Mouse (Mus musculus) urinary bladder, postnatal 36 days (tissue): ENCODE measurements around the gene Ifitm3.
"Not testable (repeated sequence)": the region's sequence is repeated elsewhere in the genome, so short reads cannot be mapped to it uniquely, and the experiment has no call there.

Experiments
- DNase-seq, 2 experiments: peaks; one replicate each; pipeline ENCODE4 v3.0.0; 2022; ENCODE audit warnings: low spot score in 2 of 2, mixed read lengths in 1 of 2

Ifitm3 gene

DNA sequence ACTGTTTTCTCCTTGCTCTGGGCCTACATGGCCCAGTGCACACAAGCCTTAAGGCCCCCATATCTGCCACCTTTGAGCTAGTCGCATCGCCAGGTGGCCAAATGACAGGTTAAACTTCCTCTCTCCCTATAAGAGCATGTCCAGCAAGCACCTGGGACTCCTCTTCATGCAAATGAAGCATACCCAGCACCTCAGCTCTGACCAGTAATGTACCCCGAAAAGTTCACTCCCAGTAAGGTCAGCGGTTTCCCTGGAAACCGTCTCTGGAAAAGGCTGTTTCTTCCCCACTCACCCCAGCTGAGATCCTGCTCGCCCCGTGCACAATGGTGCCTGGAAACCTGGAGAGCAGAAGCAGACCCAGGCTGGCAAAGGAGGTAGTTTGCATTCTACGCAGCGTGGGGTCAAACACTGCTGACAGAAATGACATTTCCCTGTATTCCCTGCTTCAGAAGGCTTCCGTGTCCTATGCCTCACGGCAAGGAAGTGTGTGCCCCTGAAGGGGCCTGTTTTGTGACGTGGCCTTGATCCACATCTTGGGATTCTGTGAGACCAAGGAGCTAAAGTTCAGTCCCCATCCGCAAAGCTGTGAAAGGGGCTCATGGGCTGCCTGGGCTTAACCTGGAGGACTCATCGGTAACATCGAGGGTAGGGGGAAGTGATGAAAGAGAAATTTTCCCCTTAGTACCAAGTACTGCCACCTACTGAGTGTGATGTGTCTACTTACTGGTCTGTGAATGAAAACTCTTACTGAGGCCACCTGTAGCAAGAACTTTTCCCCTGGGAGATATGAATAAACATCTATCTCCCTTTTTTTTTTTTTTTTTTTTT is 9.5 kb downstream of the Ifitm3 start:
- no peak for DNase-seq

DNA sequence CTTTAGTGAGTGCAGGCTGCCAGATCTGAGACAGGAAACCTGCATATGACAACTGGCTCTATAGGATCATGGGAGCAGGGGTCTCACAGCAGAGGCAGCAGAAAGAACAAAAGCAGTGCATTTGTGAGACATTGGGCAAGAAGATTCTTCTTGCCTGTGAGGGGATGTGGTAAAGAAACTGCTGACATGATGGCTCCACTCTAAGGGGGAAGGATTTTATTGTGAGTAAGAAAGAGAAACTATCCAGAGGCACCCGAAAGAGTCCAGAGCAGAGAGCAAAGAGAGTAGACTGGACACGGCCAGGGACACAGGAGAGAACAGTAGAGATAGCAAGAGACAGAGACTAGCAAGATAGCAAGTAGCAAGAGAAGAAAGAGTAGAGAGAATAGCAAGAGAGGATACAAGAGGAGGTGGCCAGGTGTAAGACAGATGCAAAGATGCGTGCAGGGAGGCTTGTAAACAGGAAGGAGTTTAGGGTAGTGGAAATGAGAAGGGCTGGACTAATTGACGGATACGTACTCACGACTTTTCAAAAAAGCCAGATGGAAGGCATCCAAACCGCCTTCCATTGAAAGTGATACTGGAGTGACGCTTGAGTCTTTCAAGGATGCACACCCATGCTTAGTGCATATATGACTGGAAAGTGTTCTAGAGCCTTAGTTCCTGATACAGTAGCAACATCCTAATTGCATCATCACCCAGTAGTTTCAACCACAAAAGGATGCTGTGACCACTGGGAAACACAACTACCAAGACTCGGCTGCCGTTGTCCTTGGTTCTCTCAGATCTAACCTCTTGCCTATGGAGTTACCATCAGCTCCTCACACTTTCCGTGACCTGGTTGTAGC is 11.5 kb downstream of the Ifitm3 start:
- DNase-seq: no peak

DNA sequence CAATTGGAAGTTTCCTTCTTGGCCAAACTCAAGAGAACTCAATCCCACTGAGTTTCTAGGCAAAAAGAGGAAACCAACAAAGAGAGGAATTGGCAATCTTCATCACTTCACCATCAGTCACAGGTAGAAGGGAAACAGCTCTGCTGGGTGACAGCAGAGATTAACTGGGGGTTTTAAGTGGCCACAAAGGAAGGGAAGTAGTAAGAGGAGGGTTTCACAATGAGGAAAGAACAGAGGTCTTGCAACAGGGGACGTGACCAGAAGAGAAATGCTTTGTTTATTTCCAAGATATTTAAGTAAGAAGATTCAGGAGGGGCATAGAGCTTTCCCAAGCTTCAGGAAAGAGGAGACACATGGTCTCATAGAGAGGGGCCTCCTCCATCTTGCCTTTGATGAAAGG is 12.8 kb downstream of the Ifitm3 start:
- DNase-seq: no peak

DNA sequence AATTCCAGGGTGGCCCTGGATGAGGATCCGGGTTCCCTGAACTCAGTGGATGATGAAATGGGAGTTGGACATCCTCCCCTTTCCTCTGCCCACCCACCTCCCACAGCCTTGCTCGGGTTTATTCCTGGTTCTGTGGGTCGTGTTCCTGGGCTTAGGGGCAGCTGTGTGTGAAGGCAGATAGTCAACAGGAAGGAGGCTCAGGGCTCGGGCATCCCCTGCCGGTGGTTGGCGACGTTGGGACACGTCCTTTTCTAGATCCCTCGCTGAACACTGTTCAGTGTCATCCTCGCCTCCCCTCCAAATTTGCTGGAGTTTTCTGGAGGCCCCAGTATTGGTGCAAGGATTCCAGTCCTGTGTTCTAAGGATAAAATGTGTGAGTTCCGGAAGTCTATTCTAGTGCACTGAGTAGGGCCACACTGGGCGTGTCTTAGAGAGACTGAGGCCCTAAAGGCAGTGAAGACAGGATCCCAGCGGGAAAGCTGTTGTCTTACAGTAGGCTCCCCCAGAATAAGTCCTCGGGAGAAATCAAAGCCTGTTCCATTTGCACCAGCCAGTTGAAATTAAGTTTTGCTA is 19.4 kb downstream of the Ifitm3 start:
- no peak for DNase-seq

DNA sequence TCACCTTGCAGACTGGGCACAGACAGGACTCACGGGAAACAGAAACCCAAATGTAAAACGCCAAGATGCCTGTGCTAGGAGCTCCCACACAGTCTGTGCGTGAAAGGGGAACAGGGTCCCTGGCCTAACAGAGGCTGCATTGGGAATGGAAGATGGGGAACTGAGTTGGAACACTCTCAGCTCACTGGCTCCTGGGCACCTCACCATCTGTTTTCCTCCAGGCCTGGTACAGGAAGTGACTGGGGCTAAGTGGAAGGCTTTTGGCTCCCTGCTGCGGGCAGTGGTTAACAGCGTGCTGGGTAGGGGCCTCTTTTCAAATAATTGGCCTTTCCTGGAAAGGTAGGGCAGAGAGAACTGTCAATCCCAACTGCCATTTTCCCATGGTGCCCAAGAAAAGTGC is 19.9 kb downstream of the Ifitm3 start:
- no peak for DNase-seq

DNA sequence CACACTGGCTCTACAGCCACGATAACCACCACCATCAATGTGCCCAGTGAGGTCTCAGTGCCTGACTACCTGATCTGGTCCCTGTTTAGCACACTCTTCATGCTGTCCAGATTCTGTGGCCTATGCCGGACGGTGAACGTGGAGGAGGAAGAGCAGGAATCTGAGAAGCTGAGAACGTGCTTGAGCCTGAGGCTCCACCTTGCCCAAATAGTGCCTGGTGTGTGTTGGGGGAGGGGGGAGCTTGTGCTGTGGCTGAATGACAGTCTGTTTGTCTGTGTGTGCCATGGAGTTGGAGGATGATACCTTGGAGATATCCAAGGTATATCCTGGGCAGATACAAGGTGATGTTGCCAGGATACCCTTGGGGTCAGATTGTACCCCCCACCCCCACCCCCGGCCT is 20.4 kb downstream of the Ifitm3 start:
- DNase-seq: no peak

DNA sequence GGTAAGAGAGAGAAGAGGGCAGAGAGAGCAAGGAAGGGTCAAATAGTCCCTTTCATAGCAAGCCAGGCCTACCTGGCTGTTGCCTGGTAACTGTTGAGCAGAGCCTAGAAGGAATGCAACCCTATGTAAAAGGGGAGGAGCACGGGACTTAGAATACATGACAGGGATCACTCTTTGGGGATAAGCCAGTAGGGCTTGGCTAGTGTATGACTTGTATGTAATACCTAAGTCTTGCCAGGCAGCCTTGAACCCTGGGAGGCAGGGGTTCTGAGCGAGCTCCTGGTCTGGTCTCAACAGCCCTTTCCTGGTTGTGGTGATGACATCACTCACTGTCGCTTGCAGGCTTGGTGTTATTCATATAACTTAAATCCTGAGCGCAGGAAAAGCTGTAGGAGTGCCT is 21.5 kb downstream of the Ifitm3 start:
- no peak for DNase-seq

DNA sequence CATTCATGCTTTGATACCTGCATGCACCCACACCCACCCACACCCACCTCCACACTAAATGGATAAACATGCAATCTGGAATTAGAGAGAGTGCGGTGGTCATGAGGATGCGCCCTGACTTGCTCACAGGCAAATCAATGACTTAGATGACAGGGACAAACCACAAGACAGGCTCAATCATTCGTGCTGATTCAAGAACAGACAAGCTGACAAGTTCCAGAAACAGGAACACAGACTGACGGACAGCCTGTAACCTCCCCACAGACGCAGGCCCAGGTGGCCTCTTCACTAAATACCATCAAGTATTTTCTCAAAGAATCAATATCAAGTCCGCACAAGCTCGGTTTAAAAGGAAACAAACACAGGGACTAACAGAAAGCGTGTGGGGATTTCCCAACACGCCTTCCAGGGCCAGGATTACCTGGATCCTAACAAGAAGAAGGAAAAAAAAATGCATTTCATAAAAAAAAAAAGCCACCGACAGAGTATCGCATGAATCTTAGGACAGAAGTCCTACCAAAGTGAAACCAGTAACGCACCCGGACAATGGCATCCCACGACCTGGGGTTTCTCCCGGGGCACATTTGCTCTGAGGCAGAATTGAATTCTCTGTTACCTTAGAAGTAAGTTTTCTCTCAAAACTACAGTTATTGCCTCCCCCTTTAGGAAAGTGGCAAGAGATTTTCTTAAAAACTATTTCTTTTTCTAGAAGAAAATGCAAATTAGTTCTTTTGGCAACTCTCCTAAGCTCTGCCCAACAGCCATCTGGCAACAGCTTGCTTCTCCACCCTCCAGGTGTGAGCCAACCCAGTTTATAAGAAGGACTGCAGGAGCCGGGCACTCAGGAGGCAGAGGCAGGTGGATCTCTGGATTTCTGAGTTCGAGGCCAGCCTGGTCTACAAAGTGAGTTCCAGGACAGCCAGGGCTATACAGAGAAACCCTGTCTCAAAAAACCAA is 23.1 kb downstream of the Ifitm3 start:
- DNase-seq: no peak

DNA sequence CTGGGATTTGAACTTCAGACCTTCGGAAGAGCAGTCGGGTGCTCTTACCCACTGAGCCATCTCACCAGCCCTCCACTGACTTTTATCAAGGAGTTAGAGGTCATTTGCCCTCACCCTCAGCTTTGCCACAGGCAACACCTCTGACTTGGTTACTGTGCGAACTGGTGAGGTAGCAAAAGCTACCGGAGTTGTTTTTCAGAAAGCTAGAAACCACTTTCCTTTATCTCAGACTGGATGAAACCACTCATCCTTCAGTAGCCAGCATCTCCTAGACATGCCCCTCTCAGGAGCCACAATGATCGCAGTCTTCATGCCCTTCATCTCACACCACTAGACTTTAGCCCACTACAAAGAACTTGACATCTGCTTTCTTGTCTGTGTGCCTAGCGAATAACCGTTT is 27.6 kb downstream of the Ifitm3 start:
- DNase-seq: no peak

DNA sequence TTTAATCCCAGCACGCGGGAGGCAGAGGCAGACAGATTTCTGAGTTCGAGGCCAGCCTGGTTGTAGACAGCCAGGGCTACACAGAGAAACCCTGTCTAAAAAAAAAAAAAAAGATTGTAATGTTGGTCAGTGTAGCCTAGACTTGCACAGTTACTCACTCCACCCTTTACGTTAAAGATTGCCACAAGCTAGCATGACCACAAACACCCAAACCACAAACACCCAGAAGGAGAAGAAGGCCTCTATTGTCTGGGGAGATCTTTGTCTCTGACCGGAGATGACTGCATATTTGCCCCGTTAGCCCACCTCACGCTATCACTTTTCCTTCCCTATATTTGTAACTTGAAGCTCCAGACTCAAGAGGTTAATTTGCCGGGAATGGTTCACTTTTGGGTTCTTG is 28.9 kb downstream of the Ifitm3 start:
- DNase-seq: no peak

DNA sequence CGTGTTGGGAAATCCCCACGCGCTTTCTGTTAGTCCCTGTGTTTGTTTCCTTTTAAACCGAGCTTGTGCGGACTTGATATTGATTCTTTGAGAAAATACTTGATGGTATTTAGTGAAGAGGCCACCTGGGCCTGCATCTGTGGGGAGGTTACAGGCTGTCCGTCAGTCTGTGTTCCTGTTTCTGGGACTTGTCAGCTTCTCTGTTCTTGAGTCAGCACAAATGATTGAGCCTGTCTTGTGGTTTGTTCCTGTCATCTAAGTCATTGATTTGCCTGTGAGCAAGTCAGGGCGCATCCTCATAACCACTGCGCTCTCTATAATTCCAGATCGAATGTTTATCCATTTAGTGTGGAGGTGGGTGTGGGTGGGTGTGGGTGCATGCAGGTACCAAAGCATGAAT is 33.9 kb downstream of the Ifitm3 start:
- not testable (repeated sequence) for DNase-seq

DNA sequence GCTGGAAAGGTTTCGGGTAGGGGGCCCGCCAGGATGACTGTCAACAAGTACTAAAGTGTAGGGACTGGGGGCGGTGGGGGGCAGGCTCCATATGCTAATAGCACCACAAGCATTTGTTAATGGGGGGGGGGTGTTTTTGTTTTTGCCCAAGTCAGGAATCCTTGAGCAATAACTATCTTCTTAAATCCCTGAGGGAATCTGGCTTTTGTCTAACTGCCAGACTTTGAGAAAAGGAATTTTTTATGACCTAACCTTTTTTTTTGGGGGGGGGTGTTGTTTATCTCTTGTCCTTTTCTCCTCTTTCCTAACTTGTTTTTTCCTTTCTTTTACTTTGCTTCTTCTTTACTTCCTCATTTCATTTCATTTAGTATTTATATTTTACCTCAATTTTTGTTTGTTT is 35.1 kb downstream of the Ifitm3 start:
- DNase-seq: no peak

DNA sequence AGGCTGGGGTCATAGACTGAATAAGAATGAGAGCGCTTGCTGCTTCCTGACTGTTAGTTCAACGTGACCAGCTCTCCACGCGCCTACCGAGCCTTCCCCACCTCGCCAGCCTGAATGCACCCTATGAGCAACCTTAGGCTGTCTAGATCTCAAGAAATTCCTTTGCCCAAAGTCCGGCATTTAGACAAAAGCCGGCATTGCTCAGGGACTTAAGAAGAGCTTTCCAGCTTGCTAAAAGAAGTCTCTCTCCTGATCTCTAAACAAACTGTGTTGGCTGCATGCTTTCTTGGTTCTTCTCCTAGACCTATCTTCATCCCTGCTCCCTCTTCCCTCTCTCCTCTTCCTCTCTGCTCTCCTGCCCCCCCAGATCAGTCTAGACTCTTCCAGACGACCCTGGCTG is 35.6 kb downstream of the Ifitm3 start:
- no peak for DNase-seq

DNA sequence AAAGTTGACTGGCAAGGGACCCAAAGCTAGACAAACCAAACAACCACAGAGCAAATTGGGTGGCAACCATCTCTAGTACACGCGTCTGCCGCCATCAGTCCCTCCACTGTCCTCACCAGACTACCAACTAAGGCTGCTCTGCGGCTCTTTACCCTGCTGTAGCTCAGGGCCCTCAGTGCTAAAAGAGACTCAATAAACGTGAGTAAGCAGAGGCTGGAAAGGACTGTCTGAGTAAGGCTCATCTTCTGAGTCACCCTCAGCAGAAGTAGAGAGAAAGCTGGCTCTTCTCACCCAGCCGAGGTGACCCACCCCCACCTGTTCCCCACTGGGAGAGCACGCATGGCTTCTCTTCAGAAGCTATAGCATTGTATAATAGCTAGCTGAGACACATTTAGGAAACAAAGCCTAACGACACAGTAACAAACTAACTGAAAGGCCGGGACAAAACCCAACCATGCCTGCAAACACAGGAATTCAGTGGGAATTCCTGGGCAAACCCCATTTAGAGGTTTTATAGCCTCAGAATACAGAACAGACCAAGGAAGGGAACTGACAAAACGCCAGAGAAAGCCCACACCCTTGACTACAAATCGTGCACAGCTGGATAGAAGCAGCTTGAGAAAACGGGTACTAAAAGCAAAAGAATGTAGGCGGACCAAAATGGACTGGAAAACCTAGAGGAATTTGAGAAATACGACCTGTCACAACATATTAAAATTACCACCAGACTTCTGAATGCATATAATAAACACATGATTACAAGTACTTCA is 37.0 kb downstream of the Ifitm3 start:
- DNase-seq: no peak

DNA sequence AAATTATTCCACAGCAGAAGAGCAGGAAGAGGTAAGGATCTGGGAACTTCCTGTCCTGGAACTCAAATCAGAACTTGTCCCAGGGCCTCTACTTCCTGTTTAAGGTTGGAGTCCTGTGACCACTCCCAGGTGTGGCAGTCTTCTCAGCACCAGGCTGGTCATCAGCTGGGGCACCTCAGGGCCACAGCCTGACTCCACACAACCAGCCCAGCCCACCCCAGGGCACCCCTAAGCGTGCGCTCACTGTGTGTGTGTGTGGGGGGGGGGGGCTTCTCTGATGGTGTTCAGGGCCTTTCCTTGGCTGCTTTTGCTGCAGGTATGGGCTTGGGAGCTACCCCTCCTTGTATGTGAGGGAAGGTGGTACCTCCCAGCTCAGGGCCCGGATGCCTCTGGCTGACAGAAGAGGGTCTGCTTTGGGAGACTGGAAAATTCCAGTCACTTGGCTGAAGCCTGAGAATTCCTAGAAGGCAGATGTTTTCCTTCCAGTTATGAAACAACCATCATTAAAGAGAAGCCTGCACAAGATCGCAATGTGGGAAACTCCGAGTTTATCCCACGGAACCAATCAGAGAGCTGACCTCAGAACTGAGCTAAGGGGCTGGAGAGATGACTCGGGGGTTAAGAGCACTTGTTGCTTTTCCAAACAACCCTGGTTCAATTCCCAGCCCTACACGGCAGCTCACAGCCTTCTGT is 38.9 kb downstream of the Ifitm3 start:
- DNase-seq: no peak

DNA sequence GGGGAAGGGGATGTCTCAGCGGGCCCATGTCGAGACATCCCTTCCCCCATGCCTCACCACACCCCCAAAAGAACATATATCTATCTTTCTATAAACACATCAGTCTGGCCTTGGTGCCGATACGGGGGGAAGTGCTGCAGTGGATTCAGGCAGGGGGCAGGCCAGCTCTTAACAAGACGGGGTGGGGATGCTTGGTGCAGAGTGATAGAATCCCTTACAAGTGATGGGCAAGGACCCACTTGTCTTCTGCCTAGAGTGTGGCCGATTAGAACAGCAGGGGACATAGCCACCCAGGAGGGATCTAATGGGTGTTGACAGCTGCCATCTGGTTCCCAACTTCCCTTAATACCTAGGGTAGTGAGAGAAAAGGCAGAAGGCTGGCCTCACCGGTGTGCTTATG is 39.6 kb downstream of the Ifitm3 start:
- DNase-seq: no peak

DNA sequence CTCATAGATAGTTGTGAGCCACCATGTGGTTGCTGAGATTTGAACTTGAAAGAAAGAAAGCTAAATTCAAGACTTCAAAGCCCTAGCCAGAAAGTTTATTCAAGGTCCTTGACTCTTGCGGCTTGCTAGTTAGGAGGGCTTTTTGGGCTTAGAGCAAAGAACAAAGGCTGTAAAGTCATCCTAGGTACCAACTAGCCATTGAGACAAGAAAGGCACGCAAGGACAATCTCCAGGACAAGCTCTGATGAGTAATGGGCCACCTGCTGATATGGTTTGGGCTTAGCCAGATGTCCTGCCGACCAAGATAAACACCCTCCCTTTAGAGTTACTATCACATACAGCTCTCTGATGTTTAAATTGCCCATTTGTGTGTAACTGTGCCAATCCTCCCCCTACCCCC is 41.9 kb downstream of the Ifitm3 start:
- not testable (repeated sequence) for DNase-seq

DNA sequence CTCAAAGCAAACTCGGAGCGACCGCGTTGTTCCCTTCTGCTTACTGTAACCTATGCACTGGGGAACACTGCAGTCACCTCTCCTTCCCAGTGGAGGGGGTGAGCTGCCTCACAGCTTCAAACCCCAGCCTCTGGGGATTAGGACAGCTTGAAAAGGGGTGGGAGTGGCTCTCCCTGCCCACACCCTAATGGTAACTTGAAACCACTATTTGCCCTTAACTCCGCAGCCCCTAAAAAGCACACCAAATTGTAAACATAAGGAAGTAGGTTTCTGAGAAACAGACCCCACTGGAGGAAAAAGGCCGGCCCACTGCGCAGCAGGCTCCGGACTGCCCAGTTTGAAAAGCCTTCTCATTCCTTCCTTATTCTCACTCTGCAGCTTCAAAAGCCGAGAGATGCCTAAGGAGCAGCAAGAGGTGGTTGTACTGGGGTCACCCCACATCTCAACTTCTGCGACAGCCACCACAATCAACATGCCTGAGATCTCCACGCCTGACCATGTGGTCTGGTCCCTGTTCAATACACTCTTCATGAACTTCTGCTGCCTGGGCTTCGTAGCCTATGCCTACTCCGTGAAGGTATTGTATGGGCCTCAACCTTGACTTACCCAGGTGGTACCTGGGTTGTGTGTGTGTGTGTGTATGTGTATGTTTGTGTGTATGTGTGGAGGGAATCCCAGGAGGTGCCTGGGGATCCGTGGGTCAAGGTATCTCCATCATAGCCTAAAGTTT is 42.5 kb downstream of the Ifitm3 start:
- no peak for DNase-seq

DNA sequence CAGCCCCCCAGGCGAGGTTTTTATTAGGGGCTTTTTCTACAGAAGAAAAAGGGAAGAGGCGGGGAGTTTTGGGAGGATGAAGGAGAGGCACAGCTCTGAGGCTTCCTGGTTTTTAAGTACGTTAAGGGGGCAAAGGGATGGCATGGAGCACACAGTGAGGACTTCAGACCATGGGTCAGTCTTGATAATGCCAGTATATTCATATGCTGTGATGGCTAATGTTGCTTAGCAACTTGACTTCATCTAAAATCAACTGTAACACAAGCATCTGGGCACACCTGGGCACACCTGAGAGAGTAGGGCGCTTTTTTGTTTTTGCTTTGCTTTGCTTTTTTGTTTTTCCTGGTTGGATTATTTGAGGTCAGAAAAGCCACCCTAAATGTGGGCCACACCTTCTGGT is 43.6 kb downstream of the Ifitm3 start, which contains the start of gene Ifitm1:
Gene Ifitm1 (plus strand): TSS at position 301 of the 400 bp plus-strand sequence.
- no peak for DNase-seq
